Mouse (Mus musculus) neural tube, embryonic 11.5 days (tissue): Measurements from ENCODE around the gene Ppfia3. TPM values are rescaled to one million over a fixed set of nuclear protein-coding genes. Genes with fewer than 3 reads are reported as not detected.

Experiments used
- ATAC-seq: fragments of 200-750 bp; cut with Nextera tagmentation; 2 replicates; pipeline ENCODE4 v1.8.0; 2017; ENCODE audit warnings: moderate number of reproducible peaks, mild to moderate bottlenecking, moderate TSS enrichment, moderate library complexity; ENCODE audit not compliant: insufficient read depth, low FRiP score, low TSS enrichment
- DNase-seq: peaks from one replicate; pipeline ENCODE4 v3.0.0-alpha.2; 2015; ENCODE audit warnings: low spot score
- H3K27ac ChIP-seq: fragments of 300-500 bp; sonication (generic); 2 replicates; pipeline ENCODE4 v1.5.1; 2014; ENCODE audit warnings: low read depth, mild to moderate bottlenecking, low read length
- H3K27me3 ChIP-seq: fragments of 300-500 bp; sonication (generic); 2 replicates; pipeline ENCODE4 v1.6.1; 2014; ENCODE audit warnings: mild to moderate bottlenecking, low read length, mixed read lengths; ENCODE audit not compliant: control insufficient read depth, insufficient read depth
- H3K36me3 ChIP-seq: fragments of 300-500 bp; sonication (generic); 2 replicates; pipeline ENCODE4 v1.6.1; 2014; ENCODE audit warnings: mild to moderate bottlenecking, low read length, moderate library complexity, mixed read lengths; ENCODE audit not compliant: control insufficient read depth, insufficient read depth
- H3K4me1 ChIP-seq: fragments of 300-500 bp; sonication (generic); 2 replicates; pipeline ENCODE4 v1.6.1; 2014; ENCODE audit warnings: low read length, mixed read lengths; ENCODE audit not compliant: control insufficient read depth, insufficient read depth
- H3K4me2 ChIP-seq: fragments of 300-500 bp; sonication (generic); 2 replicates; pipeline ENCODE4 v1.6.1; 2014; ENCODE audit warnings: low read depth, mild to moderate bottlenecking, moderate library complexity
- H3K4me3 ChIP-seq: fragments of 300-500 bp; sonication (generic); 2 replicates; pipeline ENCODE4 v1.5.1; 2014; ENCODE audit warnings: low read depth, low read length
- H3K9ac ChIP-seq: fragments of 300-500 bp; sonication (generic); 2 replicates; pipeline ENCODE4 v1.6.1; 2014; ENCODE audit warnings: mild to moderate bottlenecking, low read length
- H3K9me3 ChIP-seq: fragments of 300-500 bp; sonication (generic); 2 replicates; pipeline ENCODE4 v1.6.1; 2016; ENCODE audit warnings: low read length; ENCODE audit not compliant: control insufficient read depth
- WGBS: fragments of 180-500 bp; shearing (Covaris S2); extraction: QIAGEN DNeasy Blood & Tissue Kit; methylation state at CpG from one replicate; pipeline ENCODE4 v1.1.7; 2014; 5-methylcytosine and 5-hydroxymethylcytosine counted together
- polyA plus RNA-seq: library from polyadenylated mRNA; unstranded; fragments of >200 nt; fragmentation: Nextera tagmentation; extraction: Ambion mirVana; gene quantifications from 2 replicates; pipeline ENCODE4 v1.2.1, GENCODE M21; 2014

Ppfia3 gene
- polyA plus RNA-seq, 1 experiment from 2014 or later, result 11.9 TPM

DNA sequence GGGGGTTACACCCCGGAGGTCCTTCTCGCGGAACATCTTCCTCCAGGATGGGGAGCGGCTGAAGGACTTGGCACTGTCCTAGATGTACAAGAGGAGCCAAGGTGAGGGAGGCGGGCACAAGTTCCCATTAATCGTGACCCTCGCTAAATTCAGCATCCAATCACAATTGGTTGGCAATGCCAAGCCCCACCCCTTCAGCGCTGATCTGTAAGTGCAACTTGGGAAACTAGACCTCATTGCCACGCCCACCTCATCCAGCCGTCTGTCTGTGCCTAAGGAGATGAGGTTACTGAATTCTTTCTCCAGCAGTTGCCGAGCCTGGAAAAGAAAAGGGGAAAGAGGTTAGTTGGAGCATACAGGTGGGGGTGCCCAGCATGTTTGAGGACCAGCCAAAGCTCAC, 26.1 kb downstream of the Ppfia3 start:
- Histone ChIP-seq H3K4me2 (peak overlapping the region; percentile 90), H3K4me3 (peak overlapping the region; percentile 43), H3K4me1 (peaks cover 17% of the 10 kb centered on the region), H3K9ac (0 out of 2 replicates have a peak overlapping the region, but pooled peaks have one; percentile 65), H3K27me3 (peaks cover 6% of the 10 kb centered on the region; the same call in 1 of the 2 replicates), H3K27ac (no peak overlapping the region), H3K9me3 (no peaks in the 10 kb centered on the region), H3K36me3 (no peaks in the 10 kb centered on the region)
- WGBS, result 0% methylated on average over 11 of the region's 11 CpGs
- ATAC-seq (no peak), DNase-seq (peak; percentile 68)

GRCm38 (mm10) chr7:45340066-45340442, 26.8 kb downstream of the Ppfia3 start:
- 1% methylated on average over 11 of the region's 11 CpGs for WGBS
- peak overlapping the region; percentile 43 for H3K4me3 ChIP-seq
- ATAC-seq (no peak), DNase-seq (no peak)
- H3K4me2 ChIP-seq, result peak overlapping the region; percentile 90
- H3K27me3 ChIP-seq, result peaks cover 6% of the 10 kb centered on the region; the same call in 1 of the 2 replicates
- no peaks in the 10 kb centered on the region for H3K36me3 ChIP-seq
- H3K9me3 ChIP-seq, result no peaks in the 10 kb centered on the region
- peaks cover 17% of the 10 kb centered on the region for H3K4me1 ChIP-seq
- no peak overlapping the region for H3K27ac ChIP-seq
- H3K9ac ChIP-seq, result peak overlapping the region; percentile 65

GRCm38 (mm10) chr7:45339410-45340065, 27.3 kb downstream of the Ppfia3 start:
- ATAC-seq, result peak; percentile 83
- peaks cover 6% of the 10 kb centered on the region; the same call in 1 of the 2 replicates for H3K27me3 ChIP-seq
- H3K27ac ChIP-seq, result 0 out of 2 replicates have a peak overlapping the region, but pooled peaks have one; percentile 49

GRCm38 (mm10) chr7:45338161-45338911, 28.5 kb downstream of the Ppfia3 start:
- Histone ChIP-seq H3K4me1 (peaks cover 21% of the 10 kb centered on the region), H3K36me3 (no peaks in the 10 kb centered on the region), H3K9me3 (no peaks in the 10 kb centered on the region), H3K27me3 (peaks cover 6% of the 10 kb centered on the region; the same call in 1 of the 2 replicates), H3K4me2 (peak overlapping the region; percentile 90; the same call in 1 of the 2 replicates), H3K4me3 (no peak overlapping the region), H3K9ac (no peak overlapping the region), H3K27ac (no peak overlapping the region)
- WGBS, result 2% methylated on average over 14 of the region's 14 CpGs
- ATAC-seq, result no peak
- no peak for DNase-seq

More at GRCm38 (mm10) chr7:45339410-45340065, 27.3 kb downstream of the Ppfia3 start:
- Histone ChIP-seq H3K36me3 (no peaks in the 10 kb centered on the region), H3K9ac (peak overlapping the region; percentile 65), H3K9me3 (no peaks in the 10 kb centered on the region), H3K4me3 (peak overlapping the region; percentile 43), H3K4me1 (peaks cover 20% of the 10 kb centered on the region), H3K4me2 (peak overlapping the region; percentile 90)
- 1% methylated on average over 39 of the region's 39 CpGs for WGBS
- peak; percentile 85 for DNase-seq

GRCm38 (mm10) chr7:45337469-45337868, 29.4 kb downstream of the Ppfia3 start:
- Histone ChIP-seq H3K27ac (no peak overlapping the region), H3K36me3 (no peaks in the 10 kb centered on the region), H3K4me1 (peaks cover 26% of the 10 kb centered on the region), H3K9me3 (no peaks in the 10 kb centered on the region), H3K9ac (no peak overlapping the region), H3K4me2 (no peak overlapping the region), H3K27me3 (peaks cover 6% of the 10 kb centered on the region; the same call in 1 of the 2 replicates), H3K4me3 (no peak overlapping the region)
- DNase-seq (no peak), ATAC-seq (no peak)
- 9% methylated on average over 4 of the region's 4 CpGs for WGBS

GRCm38 (mm10) chr7:45336319-45336718, 30.5 kb downstream of the Ppfia3 start:
- no peak for ATAC-seq
- no peak for DNase-seq
- no peak overlapping the region for H3K9ac ChIP-seq
- 87% methylated on average over 4 of the region's 4 CpGs for WGBS
- peaks cover 6% of the 10 kb centered on the region; the same call in 1 of the 2 replicates for H3K27me3 ChIP-seq
- no peak overlapping the region for H3K27ac ChIP-seq
- no peak overlapping the region for H3K4me3 ChIP-seq
- H3K4me2 ChIP-seq, result no peak overlapping the region
- no peaks in the 10 kb centered on the region; the same call in 1 of the 2 replicates for H3K36me3 ChIP-seq
- no peaks in the 10 kb centered on the region for H3K9me3 ChIP-seq
- H3K4me1 ChIP-seq, result peaks cover 27% of the 10 kb centered on the region

- DNase-seq (no peak), ATAC-seq (no peak)
- Histone ChIP-seq H3K4me2 (no peak within 1 kb of the TSS), H3K27me3 (peaks cover 6% of the 10 kb centered on the region; the same call in 1 of the 2 replicates), H3K4me1 (peaks cover 18% of the 10 kb centered on the region), H3K9me3 (no peaks in the 10 kb centered on the region), H3K9ac (no peak within 1 kb of the TSS), H3K27ac (no peak within 1 kb of the TSS), H3K4me3 (no peak within 1 kb of the TSS), H3K36me3 (no peaks in the 10 kb centered on the region; the same call in 1 of the 2 replicates)
- WGBS, result 37% methylated on average over 5 of the region's 5 CpGs
These were observed 31.8 kb downstream of the Ppfia3 start, which contains the start of gene Hrc for GRCm38 (mm10) chr7:45335056-45335455. TSS of gene Hrc (plus strand) at chr7:45335290.

DNA sequence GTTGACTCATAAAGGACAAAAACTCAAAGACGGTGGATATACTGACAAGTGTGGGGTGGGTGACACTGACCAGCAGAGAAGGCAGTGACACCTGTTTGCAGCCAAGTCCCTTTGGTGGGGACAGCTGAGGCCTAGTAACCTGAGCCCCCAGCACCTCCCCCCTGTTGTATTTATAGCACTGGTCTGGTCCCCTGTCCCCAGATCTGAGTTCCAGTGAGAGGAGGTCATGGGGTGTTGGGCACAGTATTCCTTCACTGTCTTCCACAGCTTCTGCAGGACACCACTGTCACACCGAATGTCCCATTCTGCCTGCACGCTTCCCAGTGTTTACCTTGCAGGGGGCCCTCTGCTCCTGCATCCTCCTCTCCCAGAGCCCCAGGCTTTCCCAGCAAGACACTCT, 32.2 kb downstream of the Ppfia3 start:
- Histone ChIP-seq H3K4me3 (no peak overlapping the region), H3K9ac (no peak overlapping the region), H3K36me3 (no peaks in the 10 kb centered on the region; the same call in 1 of the 2 replicates), H3K4me2 (no peak overlapping the region), H3K4me1 (peaks cover 15% of the 10 kb centered on the region), H3K27ac (no peak overlapping the region), H3K27me3 (peaks cover 6% of the 10 kb centered on the region; the same call in 1 of the 2 replicates), H3K9me3 (no peaks in the 10 kb centered on the region)
- DNase-seq (no peak), ATAC-seq (no peak)
- WGBS, result 12% methylated on average over 3 of the region's 3 CpGs
